Mouse (Mus musculus) G1E (cell line): ENCODE measurements around the gene Tmem14c.

ENCODE experiments used
- CTCF ChIP-seq: IDR thresholded peaks from 2 replicates; pipeline ENCODE4 v1.5.1; 2012; ENCODE audit warnings: low read depth, low read length, inconsistent platforms, mixed read lengths
- GATA1 ChIP-seq: IDR thresholded peaks from 2 replicates; pipeline ENCODE4 v1.6.1; 2012; ENCODE audit warnings: borderline replicate concordance, low read length, inconsistent platforms, mixed read lengths
- GATA2 ChIP-seq: IDR thresholded peaks from 2 replicates; pipeline ENCODE4 v1.6.1; 2012; ENCODE audit warnings: low read depth, low read length, inconsistent platforms, borderline replicate concordance

GRCm38 (mm10) chr13:41051965-41052364 is 35.9 kb downstream of the Tmem14c start:
- TF ChIP-seq CTCF: no peak
- TF ChIP-seq GATA2: no peak
- no peak for TF ChIP-seq GATA1
